Mouse (Mus musculus) midbrain, embryonic 12.5 days (tissue): ENCODE results near the gene Scamp1. TPM values are rescaled to one million over a fixed set of nuclear protein-coding genes. Genes with fewer than 3 reads are reported as not detected.
A peak's percentile ranks its signal among the peaks of the same experiment; 100 is the strongest.
"Not testable (repeated sequence)": the region's sequence is repeated elsewhere in the genome, so short reads cannot be mapped to it uniquely, and the experiment has no call there.

Source experiments
- ATAC-seq: fragments of 200-750 bp; cut with Nextera tagmentation; 2 replicates; pipeline ENCODE4 v1.8.0; 2017; ENCODE audit warnings: low read depth, moderate TSS enrichment, moderate library complexity; ENCODE audit not compliant: low FRiP score
- H3K27ac ChIP-seq: fragments of 300-500 bp; sonication (generic); replicated peaks from 2 replicates; pipeline ENCODE4 v1.5.1; 2016; ENCODE audit warnings: mild to moderate bottlenecking
- H3K27me3 ChIP-seq: fragments of 300-500 bp; sonication (generic); 2 replicates; pipeline ENCODE4 v1.6.1; 2016; ENCODE audit warnings: mild to moderate bottlenecking
- H3K36me3 ChIP-seq: fragments of 300-500 bp; sonication (generic); 2 replicates; pipeline ENCODE4 v1.6.1; 2016
- H3K4me1 ChIP-seq: fragments of 300-500 bp; sonication (generic); 2 replicates; pipeline ENCODE4 v1.6.1; 2016
- H3K4me2 ChIP-seq: fragments of 300-500 bp; sonication (generic); replicated peaks from 2 replicates; pipeline ENCODE4 v1.6.1; 2016; ENCODE audit warnings: mild to moderate bottlenecking, moderate library complexity
- H3K4me3 ChIP-seq: fragments of 300-500 bp; sonication (generic); 2 replicates; pipeline ENCODE4 v1.5.1; 2016; ENCODE audit warnings: mild to moderate bottlenecking
- H3K9ac ChIP-seq: fragments of 300-500 bp; sonication (generic); replicated peaks from 2 replicates; pipeline ENCODE4 v1.6.1; 2016; ENCODE audit warnings: mild to moderate bottlenecking, moderate library complexity
- H3K9me3 ChIP-seq: fragments of 300-500 bp; sonication (generic); 2 replicates; pipeline ENCODE4 v1.6.1; 2016; ENCODE audit warnings: mild to moderate bottlenecking
- WGBS: fragments of 180-500 bp; shearing (Covaris S2); methylation state at CpG from one replicate; pipeline ENCODE4 v1.1.7; 2016; 5-methylcytosine and 5-hydroxymethylcytosine counted together
- polyA plus RNA-seq: library from polyadenylated mRNA; unstranded; fragments of >200 nt; fragmentation: Nextera tagmentation; extraction: Ambion mirVana; gene quantifications from 2 replicates; pipeline ENCODE4 v1.2.1, GENCODE M21; 2016

The Scamp1 gene
- polyA plus RNA-seq: 64.1 and 68.9 TPM in 2 replicates

GRCm38 (mm10) chr13:94285281-94285871 is at the start of gene Scamp1:
Scamp1 (minus strand) TSS chr13:94285857.
- WGBS: 1% methylated on average over 62 of the region's 62 CpGs
- H3K9me3 ChIP-seq: no peaks in the 10 kb centered on the region
- peak within 1 kb of the TSS; percentile 67 for H3K4me2 ChIP-seq
- peak within 1 kb of the TSS; percentile 89 for H3K4me3 ChIP-seq
- H3K9ac ChIP-seq: peak within 1 kb of the TSS; percentile 85
- peak within 1 kb of the TSS; percentile 81 for H3K27ac ChIP-seq
- no peaks in the 10 kb centered on the region for H3K36me3 ChIP-seq
- ATAC-seq: peak; percentile 96
- H3K4me1 ChIP-seq: peaks cover 11% of the 10 kb centered on the region; the same call in 1 of the 2 replicates
- H3K27me3 ChIP-seq: 0 out of 2 replicates have a peak, but pooled peaks cover 3% of the 10 kb centered on the region

DNA sequence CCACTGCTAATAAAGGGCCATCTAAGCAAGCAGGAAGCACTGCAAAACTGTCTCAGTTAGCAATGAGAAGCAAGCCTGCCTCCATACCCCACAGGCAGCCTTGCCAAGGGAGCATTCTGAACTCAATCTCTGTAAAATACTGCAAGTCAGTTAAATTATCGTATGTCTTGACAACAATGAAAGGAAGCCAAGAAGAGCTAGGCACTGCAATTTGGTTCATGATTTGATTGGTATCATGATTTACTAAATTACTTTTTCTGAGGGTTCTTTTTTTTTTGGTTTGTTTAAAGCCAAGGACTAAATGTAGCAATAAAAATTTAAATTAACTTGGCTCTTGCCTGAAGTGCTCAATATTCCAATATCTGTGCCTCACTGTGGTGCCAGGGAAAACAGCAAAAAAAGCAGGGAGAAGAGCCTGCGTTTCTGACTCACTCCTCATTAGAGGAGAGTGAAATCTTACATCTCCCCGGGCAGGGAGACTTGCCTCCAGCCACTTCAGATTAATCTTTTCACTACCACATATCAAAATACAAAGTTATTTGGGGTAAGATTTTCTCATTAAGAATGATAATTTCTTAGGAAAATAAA is 44.8 kb upstream of the Scamp1 start:
- Histone ChIP-seq H3K4me3 (no peak overlapping the region), H3K36me3 (no peaks in the 10 kb centered on the region), H3K4me2 (no peak overlapping the region), H3K27me3 (no peaks in the 10 kb centered on the region), H3K9ac (no peak overlapping the region), H3K27ac (no peak overlapping the region; the same call in 1 of the 2 replicates), H3K9me3 (no peaks in the 10 kb centered on the region), H3K4me1 (no peaks in the 10 kb centered on the region)
- 87% methylated on average over 3 of the region's 3 CpGs for WGBS
- no peak for ATAC-seq

DNA sequence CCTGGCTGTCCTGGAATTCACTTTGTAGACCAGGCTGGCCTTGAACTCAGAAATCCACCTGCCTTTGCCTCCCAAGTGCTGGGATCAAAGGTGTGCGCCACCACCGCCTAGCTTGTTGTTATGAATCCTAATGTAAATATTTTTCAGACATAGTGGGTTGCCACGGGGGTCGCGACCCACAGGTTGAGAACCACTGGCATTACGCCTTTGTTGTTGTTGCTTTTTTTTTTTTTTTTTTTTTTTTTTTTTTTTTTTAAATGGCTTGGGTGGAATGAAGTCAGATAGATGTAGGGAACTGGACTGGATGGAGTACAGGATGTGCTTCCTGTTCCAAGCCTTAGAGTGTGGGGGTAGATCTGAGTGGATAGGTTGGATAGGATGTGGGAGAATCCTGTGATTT is 43.3 kb upstream of the Scamp1 start:
- WGBS: 95% methylated on average over 6 of the region's 6 CpGs

DNA sequence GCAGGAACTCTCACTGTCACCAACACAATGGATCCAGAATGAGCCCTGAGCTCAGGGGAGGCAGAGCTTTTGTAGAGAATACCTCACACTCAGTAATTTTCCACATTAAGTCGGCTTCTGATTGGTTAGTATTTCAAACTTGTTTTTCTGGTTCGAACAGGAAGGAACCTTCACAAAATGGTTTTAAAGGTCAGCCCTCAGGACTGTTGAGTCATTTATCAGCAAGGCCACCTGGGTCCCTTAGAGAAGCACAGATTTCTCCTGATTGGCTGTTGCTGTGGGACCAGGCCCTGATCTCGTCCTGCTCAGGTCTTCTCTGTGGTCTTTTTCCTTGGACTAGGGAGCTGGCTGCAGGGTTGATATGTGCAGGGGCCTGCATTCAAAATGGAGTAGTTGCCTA is 42.4 kb upstream of the Scamp1 start:
- WGBS: 73% methylated on average over 3 of the region's 3 CpGs
- no peak overlapping the region for H3K4me3 ChIP-seq
- no peak overlapping the region for H3K4me2 ChIP-seq
- no peak overlapping the region for H3K27ac ChIP-seq
- H3K9me3 ChIP-seq: no peaks in the 10 kb centered on the region
- H3K36me3 ChIP-seq: no peaks in the 10 kb centered on the region
- no peak overlapping the region for H3K9ac ChIP-seq
- no peak for ATAC-seq
- H3K27me3 ChIP-seq: no peaks in the 10 kb centered on the region
- H3K4me1 ChIP-seq: no peaks in the 10 kb centered on the region

More for the DNA sequence above, 43.3 kb upstream of the Scamp1 start:
- H3K27me3 ChIP-seq, H3K36me3 ChIP-seq, H3K4me1 ChIP-seq, H3K27ac ChIP-seq, H3K9me3 ChIP-seq, ATAC-seq, H3K9ac ChIP-seq, H3K4me2 ChIP-seq, H3K4me3 ChIP-seq: not testable (repeated sequence)

DNA sequence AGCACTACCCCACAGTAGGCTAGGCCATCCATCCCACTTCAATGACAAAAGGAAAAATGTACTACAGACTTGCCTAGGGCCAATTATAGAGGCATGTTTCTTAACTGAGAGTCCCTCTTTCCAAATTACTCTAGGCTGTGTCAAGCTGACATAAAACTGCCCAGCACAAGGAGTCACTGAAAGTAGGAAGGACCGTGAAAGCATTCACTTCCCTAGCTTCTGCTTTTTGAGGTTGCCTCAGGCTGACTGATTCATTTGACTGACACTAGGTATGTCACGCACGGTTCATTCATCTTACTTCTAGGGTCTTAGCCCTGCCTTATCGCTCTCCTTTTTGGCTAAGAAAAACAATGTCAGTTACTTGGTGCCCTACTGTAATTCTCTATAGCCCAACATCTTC is 36.8 kb upstream of the Scamp1 start:
- peaks cover 14% of the 10 kb centered on the region for H3K27me3 ChIP-seq
- H3K4me3 ChIP-seq: no peak overlapping the region
- H3K4me1 ChIP-seq: peaks cover 9% of the 10 kb centered on the region; the same call in 1 of the 2 replicates
- no peak for ATAC-seq
- no peaks in the 10 kb centered on the region for H3K9me3 ChIP-seq
- no peak overlapping the region for H3K27ac ChIP-seq
- H3K4me2 ChIP-seq: no peak overlapping the region
- 93% methylated on average over 4 of the region's 4 CpGs for WGBS
- no peak overlapping the region for H3K9ac ChIP-seq
- no peaks in the 10 kb centered on the region for H3K36me3 ChIP-seq

- H3K9me3 ChIP-seq: no peaks in the 10 kb centered on the region
- no peak overlapping the region for H3K4me3 ChIP-seq
- no peaks in the 10 kb centered on the region for H3K36me3 ChIP-seq
- H3K4me2 ChIP-seq: no peak overlapping the region
- H3K9ac ChIP-seq: no peak overlapping the region
- H3K27ac ChIP-seq: no peak overlapping the region
- ATAC-seq: no peak
- H3K4me1 ChIP-seq: peaks cover 21% of the 10 kb centered on the region; the same call in 1 of the 2 replicates
- H3K27me3 ChIP-seq: peaks cover 14% of the 10 kb centered on the region
- 59% methylated on average over 1 of the region's 1 CpGs for WGBS
Measured at GRCm38 (mm10) chr13:94321094-94321792, 35.6 kb upstream of the Scamp1 start.

- WGBS: 36% methylated on average over 10 of the region's 10 CpGs
- H3K36me3 ChIP-seq: no peaks in the 10 kb centered on the region
Measured at GRCm38 (mm10) chr13:94316975-94317511, 31.4 kb upstream of the Scamp1 start.

GRCm38 (mm10) chr13:94312812-94313211 is 27.2 kb upstream of the Scamp1 start:
- not testable (repeated sequence) for H3K36me3 ChIP-seq, H3K4me3 ChIP-seq, H3K4me2 ChIP-seq, H3K27ac ChIP-seq, H3K27me3 ChIP-seq, H3K9ac ChIP-seq, ATAC-seq, H3K9me3 ChIP-seq
- WGBS: 94% methylated on average over 8 of the region's 8 CpGs
- peaks cover 14% of the 10 kb centered on the region; the same call in 1 of the 2 replicates for H3K4me1 ChIP-seq

More at GRCm38 (mm10) chr13:94316975-94317511, 31.4 kb upstream of the Scamp1 start:
- H3K9ac ChIP-seq: no peak overlapping the region
- ATAC-seq: no peak
- H3K4me1 ChIP-seq: peaks cover 21% of the 10 kb centered on the region; the same call in 1 of the 2 replicates
- H3K9me3 ChIP-seq: no peaks in the 10 kb centered on the region
- H3K27me3 ChIP-seq: peaks cover 9% of the 10 kb centered on the region
- H3K4me3 ChIP-seq: no peak overlapping the region
- no peak overlapping the region for H3K4me2 ChIP-seq
- 0 out of 2 replicates have a peak overlapping the region, but pooled peaks have one; percentile 3 for H3K27ac ChIP-seq

- H3K27ac ChIP-seq: no peak overlapping the region
- no peak overlapping the region for H3K9ac ChIP-seq
- no peak overlapping the region for H3K4me2 ChIP-seq
- no peaks in the 10 kb centered on the region for H3K9me3 ChIP-seq
- no peaks in the 10 kb centered on the region for H3K36me3 ChIP-seq
- ATAC-seq: no peak
- whole genome bisulfite sequencing: 79% methylated on average over 2 of the region's 2 CpGs
- peaks cover 11% of the 10 kb centered on the region for H3K4me1 ChIP-seq
- H3K4me3 ChIP-seq: no peak overlapping the region
- H3K27me3 ChIP-seq: peaks cover 4% of the 10 kb centered on the region; the same call in 1 of the 2 replicates
Measured at GRCm38 (mm10) chr13:94308279-94308678, 22.6 kb upstream of the Scamp1 start.

DNA sequence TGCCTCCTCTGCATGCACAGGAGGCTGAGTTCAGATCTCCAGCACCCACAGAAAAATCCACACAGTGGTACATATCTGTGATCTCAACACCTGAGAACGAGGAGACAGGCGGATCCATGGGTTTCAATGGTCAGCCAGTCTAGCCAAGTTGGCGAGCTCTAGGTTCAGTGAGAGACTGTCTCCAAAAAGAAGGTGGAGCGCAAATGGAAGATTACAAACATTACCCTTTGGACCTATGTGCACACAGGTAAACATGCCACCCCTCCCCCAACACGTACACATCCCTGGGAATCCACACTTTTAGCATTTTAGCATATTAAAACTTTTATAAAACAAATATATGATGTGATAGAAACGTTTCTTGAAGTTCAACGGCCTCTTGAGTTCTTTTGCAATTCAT is 21.9 kb upstream of the Scamp1 start:
- 0 out of 2 replicates have a peak overlapping the region, but pooled peaks have one; percentile 45 for H3K4me2 ChIP-seq
- H3K27me3 ChIP-seq: peaks cover 4% of the 10 kb centered on the region; the same call in 1 of the 2 replicates
- H3K27ac ChIP-seq: no peak overlapping the region
- no peaks in the 10 kb centered on the region for H3K9me3 ChIP-seq
- H3K9ac ChIP-seq: no peak overlapping the region
- peaks cover 11% of the 10 kb centered on the region for H3K4me1 ChIP-seq
- H3K36me3 ChIP-seq: no peaks in the 10 kb centered on the region
- H3K4me3 ChIP-seq: no peak overlapping the region
- no peak for ATAC-seq
- WGBS: 90% methylated on average over 7 of the region's 7 CpGs

- Histone ChIP-seq H3K36me3 (no peaks in the 10 kb centered on the region), H3K27ac (no peak overlapping the region), H3K9me3 (no peaks in the 10 kb centered on the region), H3K27me3 (peaks cover 4% of the 10 kb centered on the region; the same call in 1 of the 2 replicates), H3K9ac (no peak overlapping the region), H3K4me2 (peak overlapping the region; percentile 45), H3K4me1 (peaks cover 11% of the 10 kb centered on the region), H3K4me3 (peak overlapping the region; percentile 16)
- 25% methylated on average over 5 of the region's 5 CpGs for WGBS
- no peak for ATAC-seq
Measured at GRCm38 (mm10) chr13:94306968-94307289, 21.3 kb upstream of the Scamp1 start.
